Mouse (Mus musculus) 416B (cell line): ENCODE results near the gene Cd40.

Experiments
- DNase-seq: peaks from one replicate; pipeline ENCODE4 v3.0.0; 2011; ENCODE audit warnings: low read depth

Cd40 gene

DNA sequence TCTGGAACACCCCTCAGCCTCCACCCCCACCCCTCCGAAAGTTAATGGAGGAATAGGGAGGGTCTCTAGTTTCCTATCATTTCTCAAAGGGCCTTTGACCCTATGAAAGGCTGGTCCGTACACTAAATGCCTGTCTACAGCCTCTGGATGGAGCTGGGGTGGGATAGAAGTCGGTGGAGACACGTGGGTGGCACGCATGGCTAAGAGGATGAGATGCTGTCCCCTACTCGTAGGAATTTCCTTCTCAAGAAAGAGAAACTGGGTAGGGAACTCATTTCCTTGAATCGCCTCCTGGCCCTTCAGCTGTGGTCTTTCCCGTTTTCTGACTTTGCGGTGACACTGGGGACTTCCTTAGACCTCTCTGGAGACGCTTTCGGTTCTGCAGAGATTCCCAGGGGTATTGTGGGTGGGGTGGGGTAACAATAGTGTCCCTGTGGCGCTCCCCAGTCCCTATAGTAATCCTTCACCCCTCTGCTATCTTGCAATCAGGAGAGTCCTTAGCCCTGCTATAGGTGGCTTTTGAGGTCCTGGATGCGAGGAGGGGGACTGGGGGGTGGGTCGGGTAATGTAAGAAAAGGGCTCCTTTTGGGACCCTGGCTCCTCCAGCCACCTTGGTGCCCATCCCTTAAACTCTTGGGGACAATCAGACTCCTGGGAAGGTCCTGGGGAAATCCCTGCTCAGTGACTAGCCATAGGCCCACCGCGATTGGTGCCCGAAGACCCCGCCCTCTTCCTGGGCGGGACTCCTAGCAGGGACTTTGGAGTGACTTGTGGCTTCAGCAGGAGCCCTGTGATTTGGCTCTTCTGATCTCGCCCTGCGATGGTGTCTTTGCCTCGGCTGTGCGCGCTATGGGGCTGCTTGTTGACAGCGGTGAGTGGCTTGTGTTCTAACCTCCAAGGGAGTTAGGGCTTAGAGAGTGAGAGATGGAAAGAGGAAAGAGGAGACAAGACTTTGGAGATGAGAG is at the start of gene Cd40:
Gene Cd40, plus strand, starts transcription at position 740 of the 965 bp plus-strand sequence.
- no peak for DNase-seq

DNA sequence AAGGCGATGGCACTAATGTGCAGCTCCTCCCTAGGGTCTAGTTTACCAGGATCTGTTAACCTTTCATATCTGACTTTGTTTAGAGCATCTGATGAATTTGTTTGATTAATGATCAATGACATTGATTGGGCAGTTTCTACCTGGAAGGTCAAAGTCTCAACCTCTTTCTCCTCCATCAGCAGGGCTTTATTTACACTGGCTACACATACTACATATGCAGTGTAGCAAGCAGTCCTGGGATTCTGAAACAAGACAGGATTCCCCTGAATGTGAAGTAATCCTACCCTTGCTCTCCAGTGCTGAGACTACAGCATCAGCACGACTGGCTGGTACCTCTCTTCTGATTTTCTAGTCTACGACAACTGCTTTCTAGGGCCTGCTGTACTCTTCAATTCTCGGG is 48.6 kb upstream of the Cd40 start:
- no peak for DNase-seq

DNA sequence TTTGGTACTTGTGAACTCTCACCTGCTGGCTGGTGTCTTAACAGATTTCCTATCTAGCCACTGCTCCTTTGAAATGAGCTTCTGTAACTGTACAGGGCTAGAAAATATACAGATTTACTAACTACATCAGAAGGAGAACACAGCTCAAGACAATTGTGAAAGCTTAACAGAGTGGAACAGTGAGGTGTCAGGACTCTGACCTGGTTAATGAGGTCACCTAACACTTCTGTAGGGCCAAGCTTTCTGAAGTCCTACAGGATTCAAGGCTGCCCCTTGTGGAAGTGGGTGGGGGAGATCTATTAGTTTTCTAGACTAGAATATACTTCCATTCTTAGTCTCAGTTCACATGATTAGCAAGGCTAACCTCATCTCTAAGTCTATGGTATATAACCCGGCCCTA is 47.4 kb upstream of the Cd40 start:
- no peak for DNase-seq

DNA sequence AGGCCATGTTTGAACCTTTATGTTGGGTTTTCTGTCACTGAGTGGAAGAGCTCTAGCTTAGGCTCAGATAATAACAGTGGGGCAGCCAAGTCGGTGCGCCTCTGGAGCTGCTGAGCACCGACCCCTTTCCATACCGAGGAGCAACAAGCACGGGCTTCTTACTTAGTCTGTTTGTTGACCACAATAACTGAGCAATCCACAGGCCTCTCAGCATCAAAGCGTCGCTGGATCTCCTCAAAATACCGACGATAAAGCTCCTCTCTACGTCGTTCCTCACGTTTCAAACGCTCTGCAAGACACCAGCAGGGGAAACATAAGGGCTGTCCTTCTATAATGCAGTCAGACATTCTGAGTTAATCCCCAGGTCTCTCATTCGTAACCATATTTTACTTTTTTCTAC is 46.3 kb upstream of the Cd40 start:
- DNase-seq, result no peak

DNA sequence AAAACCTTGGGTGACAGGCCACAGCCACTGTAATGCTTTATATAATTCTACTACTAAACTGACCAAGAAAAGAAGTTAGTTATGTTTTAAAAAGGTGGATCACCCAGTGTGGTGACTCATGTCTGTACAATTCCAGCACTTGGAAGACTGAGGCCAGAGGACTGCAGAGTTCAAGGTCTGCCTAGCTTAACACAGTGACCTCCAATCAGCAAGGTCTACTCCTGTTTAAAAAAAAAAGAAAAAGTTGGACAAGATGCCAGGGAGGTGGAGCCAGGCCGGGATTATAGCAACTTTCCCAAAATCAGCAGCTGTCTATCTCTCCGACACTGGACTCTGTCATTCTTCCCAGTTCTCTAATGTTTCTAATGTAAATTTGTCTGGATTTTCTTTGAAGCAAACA is 45.8 kb upstream of the Cd40 start:
- no peak for DNase-seq

DNA sequence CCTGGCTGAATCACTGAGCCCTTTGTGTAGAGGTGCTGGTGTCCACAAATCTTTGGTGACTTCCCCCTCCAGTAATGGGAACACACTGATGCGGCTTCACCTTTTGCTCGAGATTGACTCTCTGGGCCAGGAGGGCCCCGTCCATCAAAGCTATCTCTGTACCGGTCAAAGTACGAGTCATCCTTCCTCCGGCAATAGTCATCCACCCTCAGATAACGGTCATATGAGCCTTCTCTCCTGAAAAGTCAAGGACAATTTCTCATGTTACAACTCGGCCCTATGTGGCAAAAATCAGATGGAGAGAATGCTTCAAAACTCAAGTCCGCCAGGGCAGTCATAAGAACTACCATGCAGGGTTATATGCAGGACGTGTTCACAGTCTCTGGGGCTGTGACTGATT is 45.1 kb upstream of the Cd40 start:
- peak; percentile 84 for DNase-seq

DNA sequence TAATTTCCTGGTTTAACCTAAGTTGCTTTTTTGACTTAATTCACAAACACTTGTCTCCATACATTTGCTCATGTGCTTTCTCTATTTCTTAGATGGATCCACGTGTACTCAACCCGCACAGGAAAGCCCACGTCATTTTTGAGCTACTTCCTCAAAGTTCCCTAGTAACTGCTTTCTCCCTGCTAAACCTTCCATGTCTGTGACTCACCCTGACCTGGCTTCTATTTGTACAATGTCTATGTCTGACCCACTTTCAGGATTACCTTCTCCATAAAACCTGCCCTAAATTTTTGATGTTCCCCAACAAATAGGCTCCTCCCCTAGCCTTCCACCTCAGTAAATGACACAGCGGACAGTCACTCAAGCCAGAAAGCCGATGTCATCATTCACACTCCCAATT is 40.5 kb upstream of the Cd40 start:
- DNase-seq, result peak; percentile 80

DNA sequence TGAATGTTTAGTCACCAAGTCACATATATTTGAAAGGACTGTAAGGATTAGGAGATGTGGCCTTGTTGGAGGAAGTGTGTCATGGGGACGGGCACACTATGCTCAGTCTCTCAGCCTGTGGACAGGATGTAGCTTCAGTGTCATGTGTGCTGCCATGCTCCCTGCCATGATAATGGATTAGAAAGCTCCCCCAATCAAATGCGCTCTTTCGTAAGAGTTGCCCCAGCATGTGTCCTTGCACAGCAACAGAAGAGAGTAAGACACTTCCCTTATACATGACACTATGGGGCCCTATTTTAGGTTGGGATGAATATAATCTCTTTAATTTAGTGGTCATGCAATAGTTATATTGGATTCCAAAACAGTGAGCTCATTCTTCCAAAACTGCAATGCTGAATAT is 34.9 kb upstream of the Cd40 start:
- DNase-seq, result peak; percentile 72

DNA sequence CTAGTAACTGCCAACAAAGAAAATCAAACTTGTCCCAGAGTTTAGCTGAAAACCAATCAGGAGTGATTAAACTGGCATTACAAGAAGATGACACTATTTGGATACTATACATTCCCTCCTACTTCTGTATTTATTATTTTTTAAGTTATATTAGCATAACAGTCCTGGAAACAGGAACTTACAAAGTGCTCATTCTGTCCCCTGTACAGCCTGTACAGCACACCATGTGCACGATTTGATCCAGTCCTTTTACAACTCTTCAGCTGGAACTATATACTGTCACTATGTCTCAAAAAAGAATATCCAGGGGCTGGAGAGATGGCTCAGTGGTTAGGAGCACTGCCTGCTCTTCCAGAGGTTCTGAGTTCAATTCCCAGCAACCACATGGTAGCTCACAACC is 28.3 kb upstream of the Cd40 start:
- no peak for DNase-seq

DNA sequence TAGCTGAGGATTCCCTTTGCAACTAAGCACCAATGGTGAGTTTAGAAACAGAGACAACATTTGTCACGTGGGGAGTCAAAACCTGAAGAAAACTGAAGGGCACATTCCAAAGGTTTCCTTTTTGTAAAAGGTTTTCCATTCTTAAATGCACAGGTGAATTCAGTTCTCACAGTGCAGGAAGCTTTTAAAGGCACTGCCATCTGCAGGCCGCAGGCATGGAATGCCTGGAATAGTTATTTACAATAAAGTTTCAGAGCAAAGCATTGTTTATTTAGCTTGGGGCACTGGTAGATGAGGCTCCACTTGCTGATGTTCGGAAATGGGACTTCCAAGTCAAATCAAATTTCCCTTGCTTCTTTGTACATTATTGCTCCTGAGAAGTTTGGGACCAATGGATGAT is 22.9 kb upstream of the Cd40 start:
- peak; percentile 25 for DNase-seq

DNA sequence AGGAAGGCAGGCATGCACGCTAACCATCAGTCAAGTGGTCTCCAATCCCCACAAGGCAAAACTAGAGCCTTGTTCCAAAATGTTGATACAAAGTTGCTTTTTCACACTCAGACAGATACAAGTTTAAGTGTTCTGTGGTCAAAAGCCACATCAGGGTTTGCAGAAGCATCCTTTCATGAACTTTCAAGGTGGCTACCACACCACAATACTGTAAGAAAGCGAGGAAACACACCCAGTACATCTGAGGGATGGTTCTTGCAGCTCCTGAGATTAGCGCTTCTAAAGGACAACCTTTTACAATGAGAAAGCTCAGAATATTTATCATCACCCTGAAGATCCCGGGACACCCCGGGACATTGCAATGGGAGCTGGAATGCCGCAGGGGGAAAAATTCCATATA is 22.1 kb upstream of the Cd40 start:
- no peak for DNase-seq

DNA sequence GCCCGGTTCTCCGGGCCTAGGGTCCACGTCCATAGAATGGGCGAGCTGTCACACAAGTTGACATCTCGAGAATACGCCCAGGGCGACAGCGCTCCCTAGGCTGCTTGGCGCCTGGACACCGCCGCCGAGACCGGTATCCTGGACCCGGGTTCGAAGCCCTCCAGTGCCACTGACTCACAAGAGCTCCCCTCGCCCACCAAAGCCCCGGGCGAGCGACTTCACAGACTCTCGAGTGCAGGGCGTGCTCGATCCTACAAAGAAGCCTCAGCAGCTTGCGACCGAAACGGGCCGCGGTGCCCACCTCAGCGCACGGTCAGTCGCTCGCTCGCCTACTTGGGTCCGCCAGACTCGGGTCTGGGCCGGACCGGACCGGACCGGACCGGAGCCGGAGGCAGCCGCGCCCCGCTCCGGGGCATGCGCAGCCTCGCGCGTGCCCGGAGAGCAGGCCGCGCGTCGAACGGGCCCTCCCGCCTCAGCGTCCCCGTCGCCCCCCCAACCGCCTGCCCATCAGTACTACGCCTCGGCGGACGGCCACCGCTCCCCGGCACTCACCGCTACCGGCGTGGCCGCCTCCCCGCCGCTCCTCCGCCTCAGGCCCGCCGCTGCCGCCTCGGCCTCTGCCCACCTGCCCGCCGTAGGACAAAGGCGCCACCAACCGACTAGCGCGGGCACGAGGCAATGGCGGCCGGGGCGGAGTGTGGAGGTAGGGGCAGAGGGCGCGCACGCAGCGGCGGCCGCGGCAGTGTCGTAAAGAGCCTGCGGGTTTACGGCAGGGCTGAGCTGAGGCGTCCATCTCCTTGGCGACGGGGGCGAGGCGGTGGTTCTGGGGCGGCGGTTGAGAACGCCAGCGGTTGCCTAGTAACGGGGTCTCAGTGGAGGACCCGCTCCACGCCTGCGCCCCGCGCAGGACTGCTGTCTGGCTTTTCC is 21.0 kb upstream of the Cd40 start, which contains the start of gene Ncoa5:
Gene Ncoa5, minus strand, starts transcription at position 737 of the 927 bp plus-strand sequence.
- peak; percentile 95 for DNase-seq

DNA sequence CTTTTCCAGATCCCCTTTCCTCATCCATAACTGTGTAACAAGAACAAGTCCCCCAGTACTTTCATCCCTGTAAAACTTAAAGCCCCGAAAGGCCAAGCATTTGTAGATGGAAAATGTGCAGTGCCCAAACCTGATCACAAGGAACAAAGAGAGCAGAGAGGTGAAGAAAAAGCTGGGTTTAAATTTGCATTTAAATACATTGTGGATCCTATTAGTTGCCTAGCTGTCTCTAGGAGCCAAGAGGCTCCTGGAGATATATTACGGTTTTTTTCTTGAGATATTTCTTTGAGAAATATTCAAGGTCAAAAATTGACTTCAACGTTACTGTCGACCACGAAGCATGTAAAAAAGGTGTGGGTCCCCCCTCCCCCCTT is 20.4 kb upstream of the Cd40 start:
- DNase-seq, result no peak

DNA sequence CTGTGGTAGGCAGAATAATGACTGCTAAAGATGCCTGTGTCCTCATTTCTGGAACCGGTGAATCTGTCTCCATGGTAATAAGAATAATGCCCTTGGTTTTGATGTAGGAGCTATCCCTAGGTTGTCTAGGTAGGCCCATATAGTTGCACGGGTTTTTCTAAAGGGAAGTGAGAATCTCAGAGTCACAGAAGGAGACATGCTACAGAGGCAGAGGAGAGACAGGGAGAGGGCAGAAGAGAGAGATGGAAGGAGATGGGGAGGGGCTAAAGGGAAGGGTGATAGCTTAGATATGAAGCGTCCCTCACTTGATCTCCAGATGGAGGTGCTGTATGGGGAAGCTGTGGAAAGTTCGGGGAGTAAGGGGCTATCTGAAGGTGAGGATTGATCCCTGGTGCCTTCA is 18.0 kb upstream of the Cd40 start:
- no peak for DNase-seq

DNA sequence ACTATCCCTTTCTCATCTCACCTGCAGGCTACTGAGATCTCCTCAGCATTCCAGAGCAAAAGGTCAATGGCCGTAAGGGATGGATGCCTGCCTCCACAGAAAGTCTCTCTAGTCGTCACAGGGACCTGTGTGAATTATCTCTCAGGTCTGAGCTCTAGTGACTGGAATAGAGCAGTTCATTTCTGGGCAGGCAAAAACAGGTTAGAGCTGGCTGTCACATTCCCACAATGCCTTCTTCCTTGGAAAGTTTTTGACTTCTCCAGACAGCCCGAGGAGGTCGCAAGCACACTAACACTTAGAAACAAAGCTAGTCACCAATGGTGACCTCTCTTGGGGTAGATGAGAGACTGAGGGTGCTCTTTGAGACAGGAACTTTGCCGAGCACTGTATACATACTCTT is 13.3 kb upstream of the Cd40 start:
- DNase-seq, result no peak

DNA sequence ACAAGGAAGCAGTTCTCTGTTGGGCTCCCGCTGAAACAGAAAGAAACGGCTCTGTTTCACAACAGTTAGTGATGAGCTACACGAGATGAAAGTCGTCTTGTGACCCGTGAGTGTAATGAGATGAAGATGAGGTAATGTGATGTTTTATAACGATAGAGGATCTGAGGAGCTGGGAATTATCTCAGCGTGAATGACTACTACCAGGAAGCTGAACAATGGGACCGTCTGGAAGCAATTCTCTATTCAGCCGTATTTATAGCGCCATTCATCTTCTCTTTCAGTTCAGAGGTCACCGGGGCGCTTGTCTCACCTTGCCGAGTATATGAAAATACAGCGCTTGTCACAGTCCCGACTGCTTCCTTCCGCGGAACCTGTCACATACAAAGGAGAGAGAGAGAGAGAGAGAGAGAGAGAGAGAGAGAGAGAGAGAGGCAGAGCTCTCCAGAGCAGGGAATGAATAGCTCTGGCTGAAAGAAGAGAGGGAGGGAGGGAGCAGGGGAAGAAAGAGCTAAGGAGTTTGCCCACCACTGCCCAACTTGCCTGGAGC is 12.3 kb upstream of the Cd40 start:
- no peak for DNase-seq

DNA sequence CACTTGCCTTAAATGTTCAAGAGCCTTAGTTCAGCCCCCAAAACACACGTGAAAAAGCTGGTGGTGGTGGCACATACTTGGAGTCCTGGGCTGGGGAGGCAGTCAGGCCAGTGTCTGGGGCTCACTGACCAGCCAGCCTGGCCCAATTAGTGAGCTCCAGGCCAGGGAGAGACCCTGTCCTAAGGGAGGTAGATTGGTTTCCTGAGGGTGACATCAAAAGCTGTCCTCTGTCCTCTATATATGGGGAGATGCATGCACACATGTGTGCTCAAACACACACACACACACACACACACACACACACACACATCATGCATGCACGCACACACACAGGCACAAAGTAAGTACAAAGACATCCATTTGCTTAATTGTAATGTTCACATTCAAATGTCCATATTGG is 11.7 kb upstream of the Cd40 start:
- DNase-seq, result no peak

DNA sequence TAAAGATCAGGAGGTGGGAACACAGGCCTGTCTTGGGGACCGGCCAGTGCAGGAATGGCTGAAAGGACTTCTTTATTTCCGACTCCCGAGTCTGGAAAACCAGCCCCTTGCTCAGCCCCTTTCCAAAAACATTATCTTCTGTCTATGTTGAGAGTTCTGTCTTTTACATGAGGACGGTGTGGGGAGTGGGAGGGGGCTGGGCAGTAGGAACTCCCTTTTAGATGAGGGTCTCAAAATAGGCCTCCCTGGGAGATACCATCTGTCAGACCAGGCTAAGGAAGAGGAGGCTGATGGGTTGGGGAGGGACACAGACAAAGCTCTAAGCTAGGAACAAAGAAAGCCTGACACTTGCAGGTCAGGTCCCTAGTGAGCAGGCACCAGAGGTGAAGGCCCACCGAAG is 6.4 kb upstream of the Cd40 start:
- DNase-seq, result no peak

DNA sequence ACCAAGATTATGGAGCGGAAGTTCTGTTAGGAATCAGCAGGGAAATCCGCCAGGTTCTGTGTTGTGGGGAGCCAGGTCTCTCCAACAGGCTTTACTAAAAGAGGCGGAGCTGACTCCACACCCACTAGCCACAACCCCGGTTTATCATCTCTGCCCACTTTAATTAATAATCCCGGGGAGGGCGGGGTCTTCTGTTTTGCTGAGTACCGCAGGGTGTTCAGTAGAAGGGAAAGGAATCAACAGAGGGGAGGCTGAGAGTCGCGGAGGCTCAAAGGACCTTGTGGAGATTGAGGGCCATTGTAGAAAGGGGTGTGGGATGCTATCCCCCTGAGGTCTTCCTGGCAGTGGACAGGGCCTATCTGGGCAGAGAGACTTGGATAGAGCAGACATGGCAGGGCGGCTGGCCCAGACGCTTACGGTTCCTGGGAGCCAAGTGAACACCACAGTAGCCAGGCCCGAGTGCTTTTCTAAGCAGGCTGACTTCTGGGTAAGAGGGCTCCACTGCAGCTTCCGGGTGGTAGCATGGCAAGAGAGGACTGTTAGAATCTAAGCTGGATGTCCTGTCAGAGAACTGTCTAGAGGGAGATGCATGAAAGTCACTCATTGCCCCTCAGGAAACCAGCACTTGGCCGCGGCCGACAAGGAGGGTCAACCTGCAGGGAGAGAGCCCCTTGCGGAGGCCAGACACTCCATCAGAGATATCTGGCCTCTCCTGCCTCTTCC is 4.4 kb upstream of the Cd40 start:
- DNase-seq, result no peak

DNA sequence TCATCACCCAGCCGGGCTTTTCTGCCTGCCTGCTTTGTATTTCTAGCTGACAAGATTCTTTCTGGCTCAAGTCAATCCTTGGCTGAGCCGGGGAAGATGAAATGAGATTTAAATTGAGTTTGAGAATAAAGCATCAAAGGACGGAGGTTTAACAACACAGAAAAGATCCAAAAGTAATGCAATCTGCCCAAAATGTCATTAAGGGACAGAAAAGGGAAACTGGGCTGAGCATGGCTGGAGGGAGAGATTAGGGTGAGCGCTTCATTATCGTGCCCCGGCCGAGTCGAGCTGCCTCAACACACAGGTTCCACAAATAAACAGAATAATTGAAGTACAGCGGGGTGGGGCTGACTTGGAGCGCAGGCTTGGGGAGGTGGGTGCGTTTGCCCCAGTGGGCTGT is 3.9 kb upstream of the Cd40 start:
- DNase-seq, result no peak

DNA sequence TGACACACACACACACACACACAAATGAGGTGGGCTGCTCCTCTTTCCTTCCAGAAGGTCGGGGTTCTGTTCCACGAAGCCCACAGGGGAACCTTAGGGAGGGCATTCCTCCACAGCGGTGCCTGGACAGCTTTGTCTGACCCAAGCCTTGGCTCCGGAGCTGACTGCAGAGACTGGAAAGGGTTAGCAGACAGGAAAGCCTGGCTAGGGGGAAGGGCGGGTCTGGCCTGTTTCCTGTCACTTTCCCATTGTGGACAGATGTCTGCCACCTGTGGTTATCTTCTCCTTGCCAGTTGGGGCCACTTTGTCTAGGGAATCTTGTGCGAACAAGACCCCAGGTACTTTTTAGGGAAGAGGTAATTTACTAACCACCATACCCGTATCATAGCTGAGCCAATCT is 478 bp downstream of the Cd40 start:
- DNase-seq, result no peak
